Mouse (Mus musculus): ENCODE data around the gene Sptlc2.

GRCm38 (mm10) chr12:87385051-87385450 is 3.1 kb downstream of the Sptlc2 start:
- TF ChIP-seq HCFC1 (IDR thresholded peaks at IDR 0.05; ENCODE audit: low read depth, low read length) = no peak
- TF ChIP-seq E2F4 (IDR thresholded peaks at IDR 0.05; ENCODE audit: insufficient replicate concordance, low read depth, low read length) = no peak
- TF ChIP-seq CTCF (conservative IDR thresholded peaks at IDR 0.05 in 1 of 2, IDR thresholded peaks at IDR 0.05 in 1 of 2; ENCODE audit: low read depth in 2 of 2, low read length in 2 of 2) = no peak
- TF ChIP-seq SIN3A (IDR thresholded peaks at IDR 0.05; ENCODE audit: low read length) = no peak
- no peak for TF ChIP-seq POLR2A (IDR thresholded peaks at IDR 0.05; ENCODE audit: low read depth, low read length)
- no peak for TF ChIP-seq MAX (IDR thresholded peaks at IDR 0.05; ENCODE audit: low read length)
- TF ChIP-seq KAT2A (IDR thresholded peaks at IDR 0.05; ENCODE audit: insufficient replicate concordance, low read length) = no peak
- TF ChIP-seq ZMIZ1 (IDR thresholded peaks at IDR 0.05; ENCODE audit: low read depth, low read length) = no peak
- TF ChIP-seq RCOR1 (conservative IDR thresholded peaks at IDR 0.05; ENCODE audit: low read depth, low read length) = no peak
- no peak for TF ChIP-seq ZC3H11A (IDR thresholded peaks at IDR 0.05; ENCODE audit: low read depth, low read length)
- TF ChIP-seq CHD1 (IDR thresholded peaks at IDR 0.05; ENCODE audit: low read depth, low read length) = no peak

Measured in CH12.LX (cell line).